Mouse (Mus musculus): ENCODE measurements around the gene Tead1. TPM values are rescaled to one million over a fixed set of nuclear protein-coding genes. Genes with fewer than 3 reads are reported as not detected.
"Not testable (repeated sequence)": the region's sequence is repeated elsewhere in the genome, so short reads cannot be mapped to it uniquely, and the experiment has no call there.

Gene Tead1
- total RNA-seq, 1 experiment from 2014 or later: 0.81 TPM

GRCm38 (mm10) chr7:112923712-112924111, 244.6 kb downstream of the Tead1 start:
- ATAC-seq (ENCODE audit: extremely low read depth, insufficient number of reproducible peaks, low FRiP score, poor library complexity, severe bottlenecking): no peak

GRCm38 (mm10) chr7:112930669-112931068, 251.6 kb downstream of the Tead1 start:
- no peak for ATAC-seq (ENCODE audit: extremely low read depth, insufficient number of reproducible peaks, low FRiP score, poor library complexity, severe bottlenecking)

- ATAC-seq (ENCODE audit: extremely low read depth, insufficient number of reproducible peaks, low FRiP score, poor library complexity, severe bottlenecking): not testable (repeated sequence)
These were observed 256.8 kb downstream of the Tead1 start for GRCm38 (mm10) chr7:112935876-112936275.

GRCm38 (mm10) chr7:112937089-112937488, 258.0 kb downstream of the Tead1 start:
- ATAC-seq (ENCODE audit: extremely low read depth, insufficient number of reproducible peaks, low FRiP score, poor library complexity, severe bottlenecking): no peak

GRCm38 (mm10) chr7:112938959-112939358, 259.8 kb downstream of the Tead1 start:
- ATAC-seq (ENCODE audit: extremely low read depth, insufficient number of reproducible peaks, low FRiP score, poor library complexity, severe bottlenecking): no peak

GRCm38 (mm10) chr7:112942567-112942966, 263.4 kb downstream of the Tead1 start:
- no peak for ATAC-seq (ENCODE audit: extremely low read depth, insufficient number of reproducible peaks, low FRiP score, poor library complexity, severe bottlenecking)

DNA sequence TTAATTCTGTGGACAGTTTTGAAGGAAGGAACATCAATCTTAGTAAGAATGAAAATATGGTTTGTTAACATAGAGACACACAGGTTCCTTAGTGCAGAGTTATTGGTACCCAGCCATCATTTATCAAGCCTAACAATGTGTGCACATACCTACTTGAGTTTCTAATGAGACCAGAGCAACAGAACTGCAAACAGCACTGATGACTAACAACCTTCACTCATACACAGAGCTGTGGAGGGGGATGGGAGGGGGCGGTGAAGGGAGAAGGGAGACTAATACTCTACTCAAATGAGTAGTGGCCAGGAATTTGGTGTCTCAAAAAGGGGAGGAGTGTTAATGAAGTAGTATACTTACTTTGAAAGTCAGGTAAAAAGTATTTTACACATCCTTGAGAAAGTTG, 263.9 kb downstream of the Tead1 start:
- ATAC-seq (ENCODE audit: extremely low read depth, insufficient number of reproducible peaks, low FRiP score, poor library complexity, severe bottlenecking): no peak

GRCm38 (mm10) chr7:112946706-112947105, 267.6 kb downstream of the Tead1 start:
- ATAC-seq (ENCODE audit: extremely low read depth, insufficient number of reproducible peaks, low FRiP score, poor library complexity, severe bottlenecking): no peak

- no peak for ATAC-seq (ENCODE audit: extremely low read depth, insufficient number of reproducible peaks, low FRiP score, poor library complexity, severe bottlenecking)
These were observed 274.7 kb downstream of the Tead1 start, which contains the start of gene Rassf10 for GRCm38 (mm10) chr7:112953777-112954291. Gene Rassf10 (plus strand): TSS chr7:112953962.

- no peak for ATAC-seq (ENCODE audit: extremely low read depth, insufficient number of reproducible peaks, low FRiP score, poor library complexity, severe bottlenecking)
These were observed 275.4 kb downstream of the Tead1 start for GRCm38 (mm10) chr7:112954351-112955102.

- no peak for ATAC-seq (ENCODE audit: extremely low read depth, insufficient number of reproducible peaks, low FRiP score, poor library complexity, severe bottlenecking)
These were observed 276.1 kb downstream of the Tead1 start for GRCm38 (mm10) chr7:112955103-112955827.

- no peak for ATAC-seq (ENCODE audit: extremely low read depth, insufficient number of reproducible peaks, low FRiP score, poor library complexity, severe bottlenecking)
These were observed 276.8 kb downstream of the Tead1 start for GRCm38 (mm10) chr7:112955955-112956354.
